Mouse (Mus musculus) MEL (cell line): Measurements from ENCODE around the gene Bnc2. TPM values are rescaled to one million over a fixed set of nuclear protein-coding genes. Genes with fewer than 3 reads are reported as not detected.

Source experiments
- DNase-seq: peaks from one replicate; pipeline ENCODE4 v3.0.0; 2011; ENCODE audit warnings: low read depth, low spot score
- H3K27ac ChIP-seq: 2 replicates; pipeline ENCODE4 v1.5.1; 2012; ENCODE audit warnings: low read depth, mild to moderate bottlenecking, control low read depth, low read length, moderate library complexity; ENCODE audit not compliant: control insufficient read depth
- H3K27me3 ChIP-seq, 2 experiments: fragments of 150-350 bp in 1 of 2; sonication (generic) in 1 of 2; 2 replicates each; pipeline ENCODE4 v1.6.1; 2012; ENCODE audit warnings: low read length in 2 of 2, mild to moderate bottlenecking in 2 of 2, improper control_type of control experiment in 1 of 2, moderate library complexity in 1 of 2; ENCODE audit not compliant: insufficient read depth in 2 of 2, control insufficient read depth in 1 of 2
- H3K36me3 ChIP-seq, 2 experiments: 2 replicates each; pipeline ENCODE4 v1.6.1; 2012 to 2014; ENCODE audit warnings: low read length in 2 of 2, improper control_type of control experiment in 1 of 2, inconsistent platforms in 1 of 2, mild to moderate bottlenecking in 1 of 2; ENCODE audit not compliant: insufficient read depth in 2 of 2, control insufficient read depth in 1 of 2
- H3K4me1 ChIP-seq, 2 experiments: fragments of 150-350 bp in 1 of 2; sonication (generic) in 1 of 2; 2 replicates each; pipeline ENCODE4 v1.6.1; 2012; ENCODE audit warnings: low read length in 2 of 2, improper control_type of control experiment in 1 of 2, mild to moderate bottlenecking in 1 of 2; ENCODE audit not compliant: insufficient read depth in 2 of 2, control insufficient read depth in 1 of 2
- H3K4me3 ChIP-seq, 2 experiments: fragments of 150-350 bp in 1 of 2; sonication (generic) in 1 of 2; 2 replicates each; pipeline ENCODE4 v1.5.1; 2012; ENCODE audit warnings: low read depth in 2 of 2, low read length in 2 of 2, mild to moderate bottlenecking in 2 of 2, moderate library complexity in 2 of 2, control low read depth in 1 of 2, improper control_type of control experiment in 1 of 2; ENCODE audit not compliant: control insufficient read depth in 1 of 2, insufficient read depth in 1 of 2
- H3K79me2 ChIP-seq: 2 replicates; pipeline ENCODE4 v1.6.1; 2012; ENCODE audit warnings: mild to moderate bottlenecking, low read length, moderate library complexity; ENCODE audit not compliant: control insufficient read depth, poor library complexity, insufficient read depth
- H3K9ac ChIP-seq: 2 replicates; pipeline ENCODE4 v1.6.1; 2012; ENCODE audit warnings: low read depth, mild to moderate bottlenecking, control low read depth, low read length, moderate library complexity; ENCODE audit not compliant: control insufficient read depth, poor library complexity, severe bottlenecking
- H3K9me3 ChIP-seq: fragments of 150-350 bp; sonication (generic); replicated peaks from 2 replicates; pipeline ENCODE4 v1.6.1; 2012; ENCODE audit warnings: mild to moderate bottlenecking, low read length, improper control_type of control experiment, moderate library complexity; ENCODE audit not compliant: insufficient read depth
- BHLHE40 ChIP-seq: IDR thresholded peaks from 2 replicates; pipeline ENCODE4 v1.6.1; 2012; ENCODE audit warnings: low read depth, mild to moderate bottlenecking, inconsistent platforms, low read length, improper control_type of control experiment, borderline replicate concordance
- CHD2 ChIP-seq: IDR thresholded peaks from 2 replicates; pipeline ENCODE4 v1.6.1; 2011; ENCODE audit warnings: low read length, improper control_type of control experiment
- E2F4 ChIP-seq: IDR thresholded peaks from 2 replicates; pipeline ENCODE4 v1.6.1; 2011; ENCODE audit warnings: low read depth, low read length, improper control_type of control experiment, borderline replicate concordance
- HCFC1 ChIP-seq: IDR thresholded peaks from 2 replicates; pipeline ENCODE4 v1.6.1; 2012; ENCODE audit warnings: low read depth, mild to moderate bottlenecking, inconsistent platforms, low read length, improper control_type of control experiment, moderate library complexity
- KAT2A ChIP-seq: conservative IDR thresholded peaks from 2 replicates; pipeline ENCODE4 v1.6.1; 2012; ENCODE audit warnings: low read depth, low read length, improper control_type of control experiment, inconsistent platforms
- MAFK ChIP-seq: IDR thresholded peaks from 2 replicates; pipeline ENCODE4 v1.6.1; 2011; ENCODE audit warnings: low read depth, mild to moderate bottlenecking, low read length, improper control_type of control experiment, borderline replicate concordance
- MAX ChIP-seq: IDR thresholded peaks from 2 replicates; pipeline ENCODE4 v1.6.1; 2011; ENCODE audit warnings: low read length, improper control_type of control experiment
- MEF2A ChIP-seq: IDR thresholded peaks from 2 replicates; pipeline ENCODE4 v1.6.1; 2014; ENCODE audit warnings: low read depth, mild to moderate bottlenecking, inconsistent platforms, low read length, improper control_type of control experiment; ENCODE audit not compliant: poor library complexity, insufficient replicate concordance, severe bottlenecking; ENCODE audit errors: extremely low read depth
- MXI1 ChIP-seq: IDR thresholded peaks from 2 replicates; pipeline ENCODE4 v1.6.1; 2011; ENCODE audit warnings: mild to moderate bottlenecking, low read depth, low read length, improper control_type of control experiment
- MYB ChIP-seq: IDR thresholded peaks from 2 replicates; pipeline ENCODE4 v1.6.1; 2011; ENCODE audit warnings: mild to moderate bottlenecking, low read depth, low read length, improper control_type of control experiment
- MYC ChIP-seq: IDR thresholded peaks from 2 replicates; pipeline ENCODE4 v1.6.1; 2011; ENCODE audit warnings: low read depth, mild to moderate bottlenecking, low read length, improper control_type of control experiment, moderate library complexity
- NELFE ChIP-seq: IDR thresholded peaks from 2 replicates; pipeline ENCODE4 v1.6.1; 2011; ENCODE audit warnings: low read depth, low read length, improper control_type of control experiment
- POLR2AphosphoS5 ChIP-seq: IDR thresholded peaks from 2 replicates; pipeline ENCODE4 v1.6.1; 2012; ENCODE audit warnings: low read depth, borderline replicate concordance, mild to moderate bottlenecking, inconsistent platforms, low read length, moderate library complexity, mixed read lengths
- RAD21 ChIP-seq: IDR thresholded peaks from 2 replicates; pipeline ENCODE4 v1.6.1; 2011; ENCODE audit warnings: mild to moderate bottlenecking, low read depth, low read length, improper control_type of control experiment
- RCOR1 ChIP-seq: IDR thresholded peaks from 2 replicates; pipeline ENCODE4 v1.6.1; 2012; ENCODE audit warnings: low read depth, mild to moderate bottlenecking, inconsistent platforms, low read length, improper control_type of control experiment
- SIN3A ChIP-seq: IDR thresholded peaks from 2 replicates; pipeline ENCODE4 v1.6.1; 2012; ENCODE audit warnings: low read length, improper control_type of control experiment, inconsistent platforms
- TAL1 ChIP-seq: IDR thresholded peaks from 2 replicates; pipeline ENCODE4 v1.6.1; 2012; ENCODE audit warnings: mild to moderate bottlenecking, inconsistent platforms, low read length, moderate library complexity, mixed read lengths
- TBP ChIP-seq: IDR thresholded peaks from 2 replicates; pipeline ENCODE4 v1.8.0; 2011; ENCODE audit warnings: low read depth, low read length, improper control_type of control experiment
- TCF12 ChIP-seq: IDR thresholded peaks from 2 replicates; pipeline ENCODE4 v1.6.1; 2014; ENCODE audit warnings: low read depth, mild to moderate bottlenecking, inconsistent platforms, low read length, improper control_type of control experiment, moderate library complexity
- USF1 ChIP-seq: IDR thresholded peaks from 2 replicates; pipeline ENCODE4 v1.6.1; 2014; ENCODE audit warnings: low read depth, mild to moderate bottlenecking, inconsistent platforms, low read length, improper control_type of control experiment, moderate library complexity
- USF2 ChIP-seq, 2 experiments: IDR thresholded peaks; 2 replicates each; pipeline ENCODE4 v1.6.1; 2011 to 2012; ENCODE audit warnings: improper control_type of control experiment in 2 of 2, low read length in 2 of 2, borderline replicate concordance in 1 of 2, inconsistent platforms in 1 of 2, low read depth in 1 of 2, mild to moderate bottlenecking in 1 of 2; ENCODE audit not compliant: insufficient read depth in 1 of 2
- ZC3H11A ChIP-seq: IDR thresholded peaks from 2 replicates; pipeline ENCODE4 v1.6.1; 2012; ENCODE audit warnings: low read depth, mild to moderate bottlenecking, inconsistent platforms, low read length, improper control_type of control experiment
- polyA plus RNA-seq, 2 experiments: library from polyadenylated mRNA; stranded (reverse) in 1 of 2; unstranded in 1 of 2; fragments of >175 nt in 1 of 2; fragments of >200 nt in 1 of 2; gene quantifications; 2 replicates each; pipeline versions ENCODE4 v1.2.1 to v1.2.4; 2012; ENCODE audit warnings: low replicate concordance in 2 of 2, low read depth in 1 of 2; ENCODE audit not compliant: insufficient read length in 2 of 2, insufficient read depth in 1 of 2, missing spikeins in 1 of 2
- total RNA-seq: library from RNA; depleted of rRNA; stranded (reverse); fragments of 300-350 nt; gene quantifications from 2 replicates; pipeline ENCODE4 v1.2.3, GENCODE M21; 2012

The Bnc2 gene
- total and polyA plus RNA-seq, 3 experiments, result not detected

- Histone ChIP-seq H3K9me3 (no peaks in the 10 kb centered on the region), H3K27ac (no peak overlapping the region)
These were observed 357.7 kb downstream of the Bnc2 start for GRCm38 (mm10) chr4:84317421-84317820.

GRCm38 (mm10) chr4:84311371-84311770, 363.7 kb downstream of the Bnc2 start:
- no peak overlapping the region for H3K4me3 ChIP-seq
- TF ChIP-seq MXI1 (no peak), MAX (no peak), USF1 (no peak), MAFK (no peak), MYC (no peak), MEF2A (no peak), KAT2A (no peak), MYB (no peak), TBP (no peak)
- no peaks in the 10 kb centered on the region for H3K79me2 ChIP-seq
- no peaks in the 10 kb centered on the region for H3K36me3 ChIP-seq
- H3K4me1 ChIP-seq, result no peaks in the 10 kb centered on the region
- no peaks in the 10 kb centered on the region for H3K27me3 ChIP-seq
- H3K27ac ChIP-seq, result no peak overlapping the region
- no peak overlapping the region for H3K9ac ChIP-seq
- no peak for DNase-seq
- no peaks in the 10 kb centered on the region for H3K9me3 ChIP-seq

More at GRCm38 (mm10) chr4:84317421-84317820, 357.7 kb downstream of the Bnc2 start:
- Histone ChIP-seq H3K9ac (no peak overlapping the region), H3K27me3 (no peaks in the 10 kb centered on the region), H3K4me1 (no peaks in the 10 kb centered on the region), H3K79me2 (no peaks in the 10 kb centered on the region), H3K36me3 (no peaks in the 10 kb centered on the region), H3K4me3 (no peak overlapping the region)
- DNase-seq, result no peak
- TF ChIP-seq CHD2, result no peak
- no peak for TF ChIP-seq MEF2A
- TF ChIP-seq USF2 (IDR thresholded peaks at IDR 0.05; ENCODE audit: borderline replicate concordance in 1 of 2, insufficient read depth in 1 of 2, low read depth in 1 of 2, low read length in 2 of 2), result no peak
- TF ChIP-seq ZC3H11A, result no peak
- TF ChIP-seq RAD21, result no peak
- TF ChIP-seq POLR2AphosphoS5, result no peak
- no peak for TF ChIP-seq E2F4
- TF ChIP-seq KAT2A, result no peak
- TF ChIP-seq MXI1, result no peak
- TF ChIP-seq RCOR1, result no peak
- no peak for TF ChIP-seq SIN3A
- TF ChIP-seq HCFC1, result no peak
- no peak for TF ChIP-seq MAFK
- no peak for TF ChIP-seq MYC
- no peak for TF ChIP-seq TCF12
- no peak for TF ChIP-seq TAL1
- TF ChIP-seq BHLHE40, result no peak
- no peak for TF ChIP-seq NELFE
